Mouse (Mus musculus) kidney, postnatal 25 days (tissue): ENCODE results near the gene Olfr1380.
"Not testable (repeated sequence)": the region's sequence is repeated elsewhere in the genome, so short reads cannot be mapped to it uniquely, and the experiment has no call there.

Experiments used
- DNase-seq, 2 experiments: peaks; one replicate each; pipeline ENCODE4 v3.0.0; 2021; ENCODE audit warnings: mixed read lengths in 2 of 2

Gene Olfr1380

GRCm38 (mm10) chr11:49556578-49556977 lies at the start of gene Olfr1380:
Gene Olfr1380 (plus strand): TSS chr11:49556878.
- not testable (repeated sequence) for DNase-seq

GRCm38 (mm10) chr11:49518086-49518485 lies 38.6 kb upstream of the Olfr1380 start:
- no peak for DNase-seq

- DNase-seq = no peak
These were observed 37.3 kb upstream of the Olfr1380 start, which contains the start of gene Olfr1383 for GRCm38 (mm10) chr11:49519348-49519747. Gene Olfr1383 (plus strand): TSS chr11:49519648.

GRCm38 (mm10) chr11:49527947-49528346 lies 28.7 kb upstream of the Olfr1380 start, which contains the start of gene Olfr1382:
Gene Olfr1382 (plus strand): TSS chr11:49528247.
- no peak for DNase-seq

GRCm38 (mm10) chr11:49532761-49533160 lies 23.9 kb upstream of the Olfr1380 start:
- no peak for DNase-seq

GRCm38 (mm10) chr11:49536631-49537030 lies 20.0 kb upstream of the Olfr1380 start:
- not testable (repeated sequence) for DNase-seq

GRCm38 (mm10) chr11:49543149-49543548 lies 13.5 kb upstream of the Olfr1380 start, which contains the start of gene Olfr1381:
Gene Olfr1381 (plus strand): TSS chr11:49543449.
- DNase-seq = not testable (repeated sequence)

GRCm38 (mm10) chr11:49554033-49554432 lies 2.6 kb upstream of the Olfr1380 start:
- DNase-seq = not testable (repeated sequence)

GRCm38 (mm10) chr11:49575054-49575453 lies 18.4 kb downstream of the Olfr1380 start:
- not testable (repeated sequence) for DNase-seq

GRCm38 (mm10) chr11:49580452-49580851 lies 23.8 kb downstream of the Olfr1380 start:
- DNase-seq = not testable (repeated sequence)

GRCm38 (mm10) chr11:49590213-49590612 lies 33.5 kb downstream of the Olfr1380 start:
- no peak for DNase-seq

GRCm38 (mm10) chr11:49597149-49597548 lies 40.5 kb downstream of the Olfr1380 start:
- not testable (repeated sequence) for DNase-seq

- not testable (repeated sequence) for DNase-seq
These were observed 51.6 kb downstream of the Olfr1380 start for GRCm38 (mm10) chr11:49608306-49608705.

- peak; percentile 33 to 64 for DNase-seq
These were observed 52.5 kb downstream of the Olfr1380 start, which contains the start of gene Flt4 for GRCm38 (mm10) chr11:49608938-49609867. Gene Flt4 (plus strand): TSS chr11:49609263.

GRCm38 (mm10) chr11:49609868-49610824 lies 53.5 kb downstream of the Olfr1380 start:
- peak; percentile 67 to 71 for DNase-seq

- not testable (repeated sequence) for DNase-seq
These were observed 54.7 kb downstream of the Olfr1380 start for GRCm38 (mm10) chr11:49611349-49611748.

GRCm38 (mm10) chr11:49612154-49612553 lies 55.5 kb downstream of the Olfr1380 start:
- DNase-seq = no peak

- DNase-seq = peak; percentile 67 to 81
These were observed 56.7 kb downstream of the Olfr1380 start for GRCm38 (mm10) chr11:49613349-49613748.
